Mouse (Mus musculus) embryonic facial prominence, embryonic 13.5 days (tissue): ENCODE measurements at regions not wholly inside any gene's neighbourhood (a gene's known extent, or its start where the extent isn't known, plus 50 kb on each side); places are given as distances from the start of the nearest gene placed in this dataset.

Experiments
- ATAC-seq: fragments of 200-750 bp; cut with Nextera tagmentation; 2 replicates; pipeline ENCODE4 v1.8.0; 2017; ENCODE audit warnings: low read depth; ENCODE audit not compliant: insufficient number of reproducible peaks, insufficient read depth, low FRiP score, low TSS enrichment
- H3K27ac ChIP-seq: fragments of 300-500 bp; sonication (generic); 2 replicates; pipeline ENCODE4 v1.5.1; 2015; ENCODE audit warnings: moderate library complexity, mild to moderate bottlenecking, inconsistent platforms
- H3K27me3 ChIP-seq: fragments of 300-500 bp; sonication (generic); 2 replicates; pipeline ENCODE4 v1.6.1; 2015; ENCODE audit warnings: mild to moderate bottlenecking, inconsistent platforms
- H3K36me3 ChIP-seq: fragments of 300-500 bp; sonication (generic); 2 replicates; pipeline ENCODE4 v1.6.1; 2015; ENCODE audit warnings: mild to moderate bottlenecking, inconsistent platforms
- H3K4me1 ChIP-seq: fragments of 300-500 bp; sonication (generic); 2 replicates; pipeline ENCODE4 v1.6.1; 2015; ENCODE audit warnings: inconsistent platforms
- H3K4me2 ChIP-seq: fragments of 300-500 bp; sonication (generic); 2 replicates; pipeline ENCODE4 v1.6.1; 2015; ENCODE audit warnings: moderate library complexity, mild to moderate bottlenecking, inconsistent platforms
- H3K4me3 ChIP-seq: fragments of 300-500 bp; sonication (generic); 2 replicates; pipeline ENCODE4 v1.5.1; 2015; ENCODE audit warnings: mild to moderate bottlenecking, inconsistent platforms
- H3K9ac ChIP-seq: fragments of 300-500 bp; sonication (generic); 2 replicates; pipeline ENCODE4 v1.6.1; 2015; ENCODE audit warnings: mild to moderate bottlenecking, inconsistent platforms
- H3K9me3 ChIP-seq: fragments of 300-500 bp; sonication (generic); 2 replicates; pipeline ENCODE4 v1.6.1; 2016; ENCODE audit warnings: inconsistent platforms
- WGBS: fragments of 180-500 bp; shearing (Covaris S2); methylation state at CpG from one replicate; pipeline ENCODE4 v1.1.7; 2015; ENCODE audit warnings: mixed read lengths; 5-methylcytosine and 5-hydroxymethylcytosine counted together

DNA sequence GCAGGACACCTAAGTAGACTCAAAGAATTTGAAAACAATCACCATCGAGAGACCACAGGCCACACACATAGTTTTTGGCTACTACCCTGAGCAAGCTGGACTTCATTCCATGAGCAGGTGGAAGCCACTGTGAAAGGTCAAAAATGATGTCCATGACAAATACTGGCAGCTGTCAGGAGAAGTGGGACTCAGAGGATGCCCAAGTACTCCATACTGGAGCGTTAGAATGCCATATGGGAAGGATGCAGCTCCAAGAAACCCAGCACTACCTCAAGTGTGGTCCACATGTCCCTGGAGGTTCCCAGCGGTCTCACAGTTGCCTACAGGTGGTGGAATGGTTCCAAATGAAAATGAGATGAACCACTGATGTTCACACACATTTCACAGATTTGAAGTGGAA lies 329.2 kb downstream of the Mycn start:
- 90% methylated on average over 3 of the region's 3 CpGs for WGBS
- Histone ChIP-seq H3K4me2 (no peak overlapping the region), H3K27ac (no peak overlapping the region), H3K36me3 (no peaks in the 10 kb centered on the region), H3K4me3 (no peak overlapping the region), H3K27me3 (no peaks in the 10 kb centered on the region), H3K9ac (no peak overlapping the region), H3K4me1 (no peaks in the 10 kb centered on the region), H3K9me3 (no peaks in the 10 kb centered on the region)
- ATAC-seq: no peak

DNA sequence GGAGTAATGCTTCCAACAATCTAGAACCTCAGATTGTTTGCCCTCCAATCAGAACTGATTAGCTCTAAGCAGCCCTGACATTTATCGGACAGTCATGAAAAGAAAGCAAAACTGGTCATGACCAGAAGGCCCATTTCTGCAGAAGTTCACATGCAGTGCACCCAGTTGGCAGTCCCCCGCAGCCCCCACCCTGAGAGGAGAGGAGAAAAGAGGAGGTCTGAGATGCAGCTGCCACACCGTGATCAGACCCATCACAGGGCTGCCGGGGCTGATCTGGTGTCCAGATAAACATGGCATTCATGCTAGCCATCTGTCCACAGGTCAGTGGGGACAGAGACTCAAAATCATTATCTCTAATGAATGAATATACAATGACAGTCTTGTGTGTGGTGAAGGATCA lies 330.9 kb downstream of the Mycn start:
- no peak for ATAC-seq
- Histone ChIP-seq H3K4me2 (no peak overlapping the region), H3K36me3 (no peaks in the 10 kb centered on the region), H3K27me3 (no peaks in the 10 kb centered on the region), H3K4me1 (no peaks in the 10 kb centered on the region), H3K27ac (no peak overlapping the region), H3K9ac (no peak overlapping the region), H3K4me3 (no peak overlapping the region), H3K9me3 (no peaks in the 10 kb centered on the region)
- 61% methylated on average over 4 of the region's 4 CpGs for WGBS

DNA sequence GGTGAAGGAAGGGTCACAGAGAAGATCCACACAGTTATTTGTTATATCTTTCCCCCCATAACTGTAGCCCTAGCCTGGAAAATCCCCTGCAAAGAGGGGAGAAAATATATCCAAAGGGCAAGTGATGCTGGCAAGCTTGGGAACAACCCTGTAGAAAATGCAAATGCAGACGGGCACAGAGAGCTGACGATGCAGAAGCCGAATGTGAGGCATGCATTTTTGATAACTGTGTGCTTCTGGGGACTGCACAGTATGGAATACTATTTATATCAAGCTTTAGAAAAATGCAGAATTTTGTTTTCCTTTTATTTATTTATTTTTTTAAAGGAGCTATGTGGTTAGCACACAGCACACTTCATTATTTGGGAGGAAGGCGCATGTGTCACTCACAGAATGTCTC lies 333.7 kb downstream of the Mycn start:
- no peaks in the 10 kb centered on the region for H3K36me3 ChIP-seq
- H3K4me3 ChIP-seq: no peak overlapping the region
- no peaks in the 10 kb centered on the region for H3K9me3 ChIP-seq
- WGBS: 91% methylated on average over 4 of the region's 4 CpGs
- no peak overlapping the region for H3K27ac ChIP-seq
- no peaks in the 10 kb centered on the region for H3K27me3 ChIP-seq
- ATAC-seq: no peak
- no peak overlapping the region for H3K9ac ChIP-seq
- no peak overlapping the region for H3K4me2 ChIP-seq
- no peaks in the 10 kb centered on the region for H3K4me1 ChIP-seq

GRCm38 (mm10) chr12:12606911-12607310 lies 334.8 kb downstream of the Mycn start:
- no peaks in the 10 kb centered on the region for H3K27me3 ChIP-seq
- no peaks in the 10 kb centered on the region for H3K4me1 ChIP-seq
- H3K4me2 ChIP-seq: no peak overlapping the region
- no peak overlapping the region for H3K27ac ChIP-seq
- no peak for ATAC-seq
- no peaks in the 10 kb centered on the region for H3K36me3 ChIP-seq
- H3K9me3 ChIP-seq: no peaks in the 10 kb centered on the region
- 86% methylated on average over 6 of the region's 6 CpGs for WGBS
- H3K9ac ChIP-seq: no peak overlapping the region
- H3K4me3 ChIP-seq: no peak overlapping the region

- Histone ChIP-seq H3K4me3 (no peak overlapping the region), H3K9ac (no peak overlapping the region), H3K4me1 (no peaks in the 10 kb centered on the region), H3K27me3 (no peaks in the 10 kb centered on the region), H3K9me3 (no peaks in the 10 kb centered on the region), H3K27ac (no peak overlapping the region), H3K36me3 (no peaks in the 10 kb centered on the region), H3K4me2 (no peak overlapping the region)
- WGBS: 93% methylated on average over 3 of the region's 3 CpGs
- no peak for ATAC-seq
Measured at GRCm38 (mm10) chr12:12605495-12605894, 336.2 kb downstream of the Mycn start.

- H3K36me3 ChIP-seq: no peaks in the 10 kb centered on the region
- H3K27ac ChIP-seq: no peak overlapping the region
- no peak overlapping the region for H3K9ac ChIP-seq
- H3K27me3 ChIP-seq: no peaks in the 10 kb centered on the region
- H3K9me3 ChIP-seq: no peaks in the 10 kb centered on the region
- no peak for ATAC-seq
- WGBS: 43% methylated on average over 2 of the region's 2 CpGs
- no peaks in the 10 kb centered on the region for H3K4me1 ChIP-seq
- no peak overlapping the region for H3K4me3 ChIP-seq
- no peak overlapping the region for H3K4me2 ChIP-seq
Measured at GRCm38 (mm10) chr12:12601362-12601761, 339.4 kb downstream of the Fam49a start.

DNA sequence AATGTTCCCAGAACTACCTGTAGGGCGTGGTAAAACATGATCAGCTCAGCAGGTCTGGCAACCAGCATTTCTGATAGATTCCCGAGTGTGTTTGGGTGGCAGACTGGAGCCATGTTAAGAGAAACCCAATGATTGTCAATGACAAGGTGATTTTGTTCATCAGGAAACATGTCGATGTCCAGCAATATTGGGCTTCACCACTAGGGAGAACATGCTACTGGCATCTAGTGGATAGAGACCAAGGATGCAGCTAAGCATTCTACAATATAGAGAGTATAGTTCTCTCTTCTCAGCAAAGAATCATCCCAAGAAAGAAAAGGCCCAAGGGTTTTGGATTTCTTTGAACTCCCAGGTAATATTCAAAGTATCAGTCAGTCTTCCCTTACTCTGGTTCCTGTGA lies 333.5 kb downstream of the Fam49a start:
- Histone ChIP-seq H3K9ac (no peak overlapping the region), H3K27ac (no peak overlapping the region), H3K27me3 (no peaks in the 10 kb centered on the region), H3K4me3 (no peak overlapping the region), H3K36me3 (no peaks in the 10 kb centered on the region), H3K4me2 (no peak overlapping the region), H3K9me3 (no peaks in the 10 kb centered on the region), H3K4me1 (0 out of 2 replicates have a peak, but pooled peaks cover 3% of the 10 kb centered on the region)
- ATAC-seq: no peak
- 89% methylated on average over 3 of the region's 3 CpGs for WGBS

DNA sequence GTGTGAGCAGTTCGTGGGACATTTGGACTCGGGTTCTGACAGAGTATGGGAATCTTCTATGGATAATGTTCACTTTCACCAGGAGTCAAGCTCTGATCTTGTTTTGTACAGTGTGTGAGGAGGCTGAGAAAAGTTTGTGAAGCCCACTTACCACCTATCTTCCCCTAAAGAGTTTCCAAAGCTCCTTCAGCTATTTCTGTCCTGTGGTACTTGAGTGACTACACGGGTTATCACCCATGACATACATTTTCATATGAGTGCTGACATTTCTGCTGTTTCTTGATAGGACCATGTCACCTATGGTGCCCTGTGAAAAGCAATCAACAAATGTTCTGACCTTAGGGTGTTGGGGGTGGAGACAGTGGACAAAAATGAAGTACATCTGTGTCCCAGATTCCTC lies 332.6 kb downstream of the Fam49a start:
- no peaks in the 10 kb centered on the region for H3K36me3 ChIP-seq
- no peak overlapping the region for H3K4me3 ChIP-seq
- 87% methylated on average over 3 of the region's 3 CpGs for WGBS
- H3K9me3 ChIP-seq: no peaks in the 10 kb centered on the region
- ATAC-seq: no peak
- 0 out of 2 replicates have a peak, but pooled peaks cover 3% of the 10 kb centered on the region for H3K4me1 ChIP-seq
- H3K27ac ChIP-seq: no peak overlapping the region
- H3K27me3 ChIP-seq: no peaks in the 10 kb centered on the region
- H3K4me2 ChIP-seq: no peak overlapping the region
- H3K9ac ChIP-seq: no peak overlapping the region

GRCm38 (mm10) chr12:12593343-12593742 lies 331.4 kb downstream of the Fam49a start:
- Histone ChIP-seq H3K4me2 (no peak overlapping the region), H3K9ac (no peak overlapping the region), H3K27me3 (no peaks in the 10 kb centered on the region), H3K4me1 (0 out of 2 replicates have a peak, but pooled peaks cover 7% of the 10 kb centered on the region), H3K9me3 (no peaks in the 10 kb centered on the region), H3K4me3 (no peak overlapping the region), H3K27ac (no peak overlapping the region), H3K36me3 (no peaks in the 10 kb centered on the region)
- 94% methylated on average over 2 of the region's 2 CpGs for WGBS
- ATAC-seq: no peak

GRCm38 (mm10) chr12:12590753-12591291 lies 328.9 kb downstream of the Fam49a start:
- 47% methylated on average over 8 of the region's 8 CpGs for WGBS
- Histone ChIP-seq H3K4me2 (no peak overlapping the region), H3K4me1 (0 out of 2 replicates have a peak, but pooled peaks cover 7% of the 10 kb centered on the region), H3K27me3 (no peaks in the 10 kb centered on the region), H3K27ac (no peak overlapping the region), H3K9me3 (no peaks in the 10 kb centered on the region), H3K36me3 (no peaks in the 10 kb centered on the region), H3K9ac (no peak overlapping the region), H3K4me3 (no peak overlapping the region)
- ATAC-seq: no peak

GRCm38 (mm10) chr12:12588771-12589370 lies 326.9 kb downstream of the Fam49a start:
- H3K4me3 ChIP-seq: no peak overlapping the region
- no peak overlapping the region for H3K9ac ChIP-seq
- ATAC-seq: no peak
- H3K4me2 ChIP-seq: no peak overlapping the region
- no peaks in the 10 kb centered on the region for H3K9me3 ChIP-seq
- no peaks in the 10 kb centered on the region for H3K27me3 ChIP-seq
- no peaks in the 10 kb centered on the region for H3K36me3 ChIP-seq
- WGBS: 28% methylated on average over 5 of the region's 5 CpGs
- H3K27ac ChIP-seq: no peak overlapping the region
- 0 out of 2 replicates have a peak, but pooled peaks cover 7% of the 10 kb centered on the region for H3K4me1 ChIP-seq

GRCm38 (mm10) chr12:12586436-12586835 lies 324.5 kb downstream of the Fam49a start:
- ATAC-seq: no peak
- 85% methylated on average over 6 of the region's 6 CpGs for WGBS

More at GRCm38 (mm10) chr12:12586436-12586835, 324.5 kb downstream of the Fam49a start:
- no peak overlapping the region for H3K4me3 ChIP-seq
- H3K4me1 ChIP-seq: peaks cover 17% of the 10 kb centered on the region
- no peak overlapping the region for H3K4me2 ChIP-seq
- H3K9ac ChIP-seq: no peak overlapping the region
- no peak overlapping the region for H3K27ac ChIP-seq
- H3K27me3 ChIP-seq: no peaks in the 10 kb centered on the region
- no peaks in the 10 kb centered on the region for H3K36me3 ChIP-seq
- H3K9me3 ChIP-seq: no peaks in the 10 kb centered on the region
